Comparison of ENCODE assay signal across 11 mouse cellular contexts in the genomic region with DNA sequence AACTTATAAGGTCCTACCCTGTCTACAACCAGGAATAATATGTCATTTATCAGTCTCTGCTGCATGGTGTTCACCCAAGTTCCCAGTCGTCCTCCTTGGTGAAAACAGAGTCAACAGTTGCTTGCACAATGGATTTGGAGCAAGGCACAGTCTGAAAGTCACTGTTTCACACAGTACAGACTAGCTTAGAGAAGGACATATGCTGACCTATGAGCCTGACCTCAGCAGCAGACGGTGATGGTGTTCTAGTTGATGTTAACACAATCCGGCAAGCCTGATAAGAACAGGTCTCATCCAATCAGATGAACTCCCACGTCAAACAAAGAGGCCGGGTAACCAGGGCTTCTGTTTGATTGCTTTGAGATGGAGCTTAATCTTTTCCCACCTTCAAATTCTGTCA.
"Had no signal": no experiment of that assay in that cellular context is flagged by ENCODE, and none has a peak within 500 bp of the region (broad histone marks: within the 10 kb centered on the region; RNA-seq: fewer than 3 reads in every experiment).

No protein-coding gene starts in this region.

- H3K27ac ChIP-seq: hindbrain, embryonic 13.5 days; hindbrain, postnatal 0 days; limb, embryonic 12.5 days; midbrain, embryonic 10.5 days; neural tube, embryonic 13.5 days had no signal

- H3K9ac ChIP-seq: hindbrain, embryonic 13.5 days; limb, embryonic 12.5 days; neural tube, embryonic 13.5 days had no signal

- ATAC-seq: hindbrain, postnatal 0 days; midbrain, embryonic 16.5 days had no signal

- H3K9me3 ChIP-seq: hindbrain, embryonic 13.5 days; limb, embryonic 12.5 days; midbrain, embryonic 10.5 days; neural tube, embryonic 13.5 days had no signal

- H3K4me2 ChIP-seq: hindbrain, embryonic 13.5 days; limb, embryonic 12.5 days; neural tube, embryonic 13.5 days had no signal

- DNase-seq: kidney, adult 11 months; kidney, postnatal 10 days; layer of hippocampus, adult 9-11 months; lung, adult 18-20 months; thymus, postnatal 36 days had no signal

- H3K4me1 ChIP-seq: hindbrain, embryonic 13.5 days; limb, embryonic 12.5 days; midbrain, embryonic 10.5 days; neural tube, embryonic 13.5 days had no signal

- H3K4me3 ChIP-seq: hindbrain, embryonic 13.5 days; limb, embryonic 12.5 days; midbrain, embryonic 10.5 days; neural tube, embryonic 13.5 days had no signal

- H3K27me3 ChIP-seq: hindbrain, embryonic 13.5 days; limb, embryonic 12.5 days; neural tube, embryonic 13.5 days had no signal

- H3K36me3 ChIP-seq: hindbrain, embryonic 13.5 days; limb, embryonic 12.5 days; midbrain, embryonic 10.5 days; neural tube, embryonic 13.5 days had no signal
